Mouse (Mus musculus): ENCODE measurements around the gene Abhd5. TPM values are rescaled to one million over a fixed set of nuclear protein-coding genes. Genes with fewer than 3 reads are reported as not detected.

Gene Abhd5
- total RNA-seq, 2 experiments from 2014 or later: 83.7 to 87.0 TPM

GRCm38 (mm10) chr9:122410437-122411175 is 59.2 kb downstream of the Abhd5 start:
- no peak for ATAC-seq (ENCODE audit: poor library complexity, severe bottlenecking)

- peak; percentile 91 for ATAC-seq (ENCODE audit: poor library complexity, severe bottlenecking)
These were observed 63.2 kb downstream of the Abhd5 start for GRCm38 (mm10) chr9:122414648-122415047.

DNA sequence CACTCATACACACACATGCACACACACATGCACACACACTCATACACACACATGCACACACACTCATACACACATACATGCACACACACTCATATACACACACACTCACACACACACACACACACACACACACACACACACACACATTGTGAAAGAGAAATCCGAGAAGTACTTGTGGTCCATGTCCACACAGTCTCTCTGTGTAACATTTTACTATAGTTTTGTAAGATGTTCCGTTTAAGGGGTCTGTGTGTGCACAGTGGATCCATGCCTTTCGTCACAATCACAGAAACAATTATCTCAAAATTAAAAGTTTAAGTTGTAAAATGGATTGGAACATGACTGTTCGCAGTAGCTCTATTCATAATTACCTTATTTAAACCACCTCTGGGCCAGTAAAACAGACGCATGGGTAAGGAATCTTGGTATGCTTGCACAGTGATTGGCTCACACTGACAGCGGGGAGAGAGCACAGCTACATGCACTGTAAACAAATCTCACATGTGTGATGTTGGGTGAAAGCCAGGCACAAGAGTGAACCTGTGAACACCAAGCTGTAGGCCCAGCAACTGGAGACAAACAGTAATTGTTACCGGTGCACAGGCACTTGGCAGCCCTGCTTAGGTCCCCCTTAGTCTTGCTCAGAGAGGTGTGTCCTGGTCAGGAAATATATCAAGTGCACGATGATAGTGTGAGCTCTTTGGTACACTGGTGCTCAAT is 63.8 kb downstream of the Abhd5 start:
- peak; percentile 82 for ATAC-seq (ENCODE audit: poor library complexity, severe bottlenecking)

GRCm38 (mm10) chr9:122416617-122417016 is 65.2 kb downstream of the Abhd5 start:
- no peak for ATAC-seq (ENCODE audit: poor library complexity, severe bottlenecking)

DNA sequence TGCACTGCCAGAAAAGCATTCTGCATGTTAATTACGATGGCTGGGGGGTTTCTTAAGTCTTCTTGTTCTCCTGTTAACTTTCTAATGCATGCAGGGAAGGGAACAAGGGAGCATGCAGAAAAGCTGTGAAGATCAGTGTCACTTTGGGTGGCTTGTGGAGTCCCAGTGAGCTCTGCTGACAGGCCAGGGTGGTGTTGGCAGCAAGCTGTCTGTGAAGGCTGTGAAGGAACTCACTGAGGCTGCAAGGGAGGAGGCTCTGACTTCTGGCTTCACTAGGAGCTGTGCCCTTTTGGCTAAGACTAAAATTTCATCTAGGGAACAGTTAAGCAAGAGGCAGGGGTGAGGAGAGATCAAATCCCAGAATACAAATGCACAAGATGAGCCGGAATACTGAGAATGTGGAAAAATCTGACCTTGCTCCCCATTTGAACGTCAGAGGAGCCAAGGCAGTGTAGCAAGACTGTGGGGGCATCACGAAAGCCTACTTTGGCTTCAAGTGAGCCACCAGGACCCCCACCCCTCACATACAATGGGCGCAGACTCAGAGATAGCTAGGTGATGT is 68.9 kb downstream of the Abhd5 start:
- no peak for ATAC-seq (ENCODE audit: poor library complexity, severe bottlenecking)

- peak; percentile 89 for ATAC-seq (ENCODE audit: poor library complexity, severe bottlenecking)
These were observed 69.7 kb downstream of the Abhd5 start for GRCm38 (mm10) chr9:122420772-122421764.

- ATAC-seq (ENCODE audit: poor library complexity, severe bottlenecking): no peak
These were observed 70.5 kb downstream of the Abhd5 start for GRCm38 (mm10) chr9:122421911-122422310.

DNA sequence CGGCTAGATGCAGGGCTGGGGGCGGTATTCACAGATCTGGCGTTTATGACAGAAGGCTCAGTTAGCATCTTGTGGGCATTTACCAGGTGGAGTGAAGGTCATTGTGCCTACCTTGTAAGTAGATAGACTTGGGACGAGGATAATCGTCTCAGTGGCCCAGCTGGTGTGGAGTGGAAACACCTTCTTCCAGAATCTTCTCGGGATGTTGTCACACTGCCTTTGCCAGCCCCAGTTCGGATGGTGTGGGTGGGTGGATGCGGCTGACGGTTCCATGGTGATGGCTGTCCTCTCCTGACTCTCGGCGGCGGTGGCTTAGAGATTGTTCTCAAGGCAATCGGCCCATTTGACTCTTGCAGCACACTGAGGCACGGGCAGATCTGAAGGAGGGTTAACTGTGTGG is 71.3 kb downstream of the Abhd5 start:
- no peak for ATAC-seq (ENCODE audit: poor library complexity, severe bottlenecking)

DNA sequence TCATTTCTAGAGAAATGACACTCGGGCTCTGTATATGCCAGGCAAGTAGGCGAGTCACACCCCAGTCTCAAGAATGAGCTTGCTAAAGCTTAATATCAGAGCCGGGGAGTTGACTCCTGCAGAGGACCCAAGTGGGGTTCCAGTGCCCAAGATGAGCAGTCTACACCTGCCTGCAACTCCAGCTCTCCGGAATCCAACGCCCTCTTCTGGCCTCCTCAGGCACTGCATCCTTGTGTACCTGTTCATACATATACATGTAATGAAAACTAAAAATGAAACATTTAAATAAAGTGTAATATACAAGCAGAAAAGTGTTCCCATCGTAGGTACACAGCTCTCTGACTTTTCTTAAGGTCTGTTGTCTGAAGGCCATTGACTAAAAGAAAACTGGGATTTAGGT is 71.7 kb downstream of the Abhd5 start:
- no peak for ATAC-seq (ENCODE audit: poor library complexity, severe bottlenecking)

DNA sequence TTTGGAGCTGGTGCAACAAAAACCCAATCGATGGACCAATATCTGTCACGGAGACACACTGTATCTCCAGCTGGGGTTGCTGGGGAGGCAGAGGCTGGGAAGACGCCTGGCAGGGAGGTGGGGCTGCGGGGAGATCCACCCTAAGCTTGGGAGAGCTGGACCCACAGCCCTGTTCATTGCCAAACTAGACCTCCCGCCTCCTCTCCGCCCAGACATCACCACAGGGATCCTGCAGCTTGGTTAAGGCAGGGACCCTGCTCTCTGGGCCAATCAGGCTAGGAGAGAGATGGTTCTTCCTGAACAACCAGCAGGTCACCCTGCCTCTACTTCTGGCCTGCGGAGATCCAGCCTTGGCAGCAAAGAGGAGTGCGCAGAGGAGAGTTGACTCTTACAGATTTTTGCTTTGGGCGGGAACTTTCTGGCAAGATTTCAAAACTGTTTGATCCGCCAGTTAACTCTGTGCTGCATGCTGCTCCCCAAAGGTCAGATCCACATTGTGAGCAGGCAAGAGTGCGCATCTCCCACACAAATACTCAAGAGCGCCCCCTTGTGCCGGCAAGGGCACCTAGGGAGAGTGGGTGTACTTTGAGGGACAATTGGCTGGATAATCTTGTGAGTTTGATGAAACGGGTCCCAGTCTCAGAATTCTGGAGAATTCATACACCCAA is 73.7 kb downstream of the Abhd5 start:
- peak; percentile 42 for ATAC-seq (ENCODE audit: poor library complexity, severe bottlenecking)

DNA sequence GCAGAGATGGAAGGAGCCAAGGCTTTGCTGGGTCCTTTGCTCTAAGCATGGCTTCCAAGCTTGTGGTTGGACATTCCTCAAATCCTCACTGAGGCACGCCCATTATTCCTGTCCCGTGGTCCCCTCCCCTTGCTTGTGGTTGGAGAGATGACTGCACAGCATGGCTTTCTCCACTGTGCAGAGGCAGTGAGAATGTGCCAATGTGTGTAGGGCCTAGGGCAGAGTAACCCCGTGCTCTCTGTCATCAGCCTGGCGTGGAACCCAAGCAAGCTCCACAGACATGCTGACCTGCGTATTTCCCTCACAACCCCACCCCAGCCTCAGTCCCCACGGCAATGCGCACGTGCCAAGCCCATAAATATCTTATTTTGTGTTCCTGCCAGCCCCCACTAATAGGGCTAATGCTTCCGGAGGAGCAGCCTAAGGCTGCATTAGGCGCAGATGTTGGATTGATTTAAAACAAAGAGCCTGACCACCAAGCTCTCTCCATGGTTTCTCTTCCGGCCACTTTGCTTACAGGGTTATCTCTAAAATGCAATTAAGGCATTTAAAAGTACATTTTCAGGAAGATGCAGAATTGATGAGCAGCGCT is 77.7 kb downstream of the Abhd5 start:
- no peak for ATAC-seq (ENCODE audit: poor library complexity, severe bottlenecking)

GRCm38 (mm10) chr9:122429685-122430084 is 78.3 kb downstream of the Abhd5 start:
- no peak for ATAC-seq (ENCODE audit: poor library complexity, severe bottlenecking)

Other genes with a start within 250 kb of the Abhd5 start
- gene Snrk, start 234.3 kb upstream of the Abhd5 start, total RNA-seq (2015): 56.3 and 63.6 TPM in 2 replicates
- gene Snrk, start 234.3 kb upstream of the Abhd5 start, total RNA-seq (2017): 76.9 and 85.5 TPM in 2 replicates
- 33.1 and 40.9 TPM in 2 replicates for gene Ano10, start 57.2 kb upstream of the Abhd5 start, total RNA-seq (2015)
- 17.1 and 32.8 TPM in 2 replicates for gene Ano10, start 57.2 kb upstream of the Abhd5 start, total RNA-seq (2017)

Data from megakaryocyte, adult 5-6 weeks (primary cell).